Mouse (Mus musculus) testis, adult 2 months (tissue): ENCODE measurements at regions not wholly inside any gene's neighbourhood (a gene's known extent, or its start where the extent isn't known, plus 50 kb on each side); places are given as distances from the start of the nearest gene placed in this dataset.

Source experiments
- CTCF ChIP-seq: fragments of 200-500 bp; IDR thresholded peaks from 2 replicates; pipeline ENCODE4 v1.5.1; 2012; ENCODE audit warnings: low read depth, mild to moderate bottlenecking, inconsistent platforms, low read length, moderate library complexity; ENCODE audit not compliant: control insufficient read depth, insufficient read depth, insufficient replicate concordance
- POLR2A ChIP-seq: fragments of 200-500 bp; IDR thresholded peaks from 2 replicates; pipeline ENCODE4 v1.6.1; 2012; ENCODE audit warnings: low read depth, mild to moderate bottlenecking, inconsistent platforms, low read length, moderate library complexity; ENCODE audit not compliant: control insufficient read depth

DNA sequence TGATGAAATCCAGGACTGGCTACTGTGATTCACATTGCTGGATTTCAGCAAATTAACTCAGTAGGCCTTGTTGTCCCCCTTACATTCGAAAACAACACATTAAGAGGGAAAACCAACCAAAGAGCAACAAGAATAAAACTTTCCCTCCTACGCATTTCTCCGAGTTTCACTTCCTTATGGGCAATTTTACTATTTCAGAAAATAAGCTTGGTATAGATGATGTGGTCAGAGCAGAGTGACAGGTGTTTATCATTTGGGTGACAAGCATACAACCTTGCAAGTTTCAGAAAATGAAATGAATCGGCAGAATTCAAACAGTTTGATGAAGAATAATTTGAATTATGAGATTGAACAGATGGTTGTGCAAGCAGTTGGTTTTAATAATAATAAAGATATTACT is 220.6 kb downstream of the Etaa1 start:
- no peak for TF ChIP-seq POLR2A
- TF ChIP-seq CTCF, result no peak
